Mouse (Mus musculus) midbrain, embryonic 10.5 days (tissue): ENCODE results near the gene Tacc3. TPM values are rescaled to one million over a fixed set of nuclear protein-coding genes. Genes with fewer than 3 reads are reported as not detected.

Experiments used
- DNase-seq: peaks from one replicate; pipeline ENCODE4 v3.0.0-alpha.2; 2017; ENCODE audit warnings: low spot score
- H3K27ac ChIP-seq: fragments of 300-500 bp; sonication (generic); replicated peaks from 2 replicates; pipeline ENCODE4 v1.5.1; 2016; ENCODE audit warnings: mild to moderate bottlenecking
- H3K27me3 ChIP-seq: fragments of 300-500 bp; sonication (generic); 2 replicates; pipeline ENCODE4 v1.6.1; 2016; ENCODE audit warnings: low read depth, mild to moderate bottlenecking; ENCODE audit not compliant: poor library complexity, severe bottlenecking
- H3K36me3 ChIP-seq: fragments of 300-500 bp; sonication (generic); 2 replicates; pipeline ENCODE4 v1.6.1; 2016; ENCODE audit warnings: mild to moderate bottlenecking, moderate library complexity
- H3K4me1 ChIP-seq: fragments of 300-500 bp; sonication (generic); 2 replicates; pipeline ENCODE4 v1.6.1; 2016
- H3K4me3 ChIP-seq: fragments of 300-500 bp; sonication (generic); 2 replicates; pipeline ENCODE4 v1.5.1; 2016; ENCODE audit warnings: mild to moderate bottlenecking, moderate library complexity
- H3K9me3 ChIP-seq: fragments of 300-500 bp; sonication (generic); replicated peaks from 2 replicates; pipeline ENCODE4 v1.6.1; 2016; ENCODE audit warnings: mild to moderate bottlenecking
- WGBS: fragments of 180-500 bp; shearing (Covaris S2); methylation state at CpG from one replicate; pipeline ENCODE4 v1.1.7; 2016; 5-methylcytosine and 5-hydroxymethylcytosine counted together
- polyA plus RNA-seq: library from polyadenylated mRNA; unstranded; fragments of >200 nt; fragmentation: Nextera tagmentation; extraction: Ambion mirVana; gene quantifications from 2 replicates; pipeline ENCODE4 v1.2.1, GENCODE M21; 2016

Tacc3 gene
- polyA plus RNA-seq, 1 experiment from 2014 or later: 336 TPM

GRCm38 (mm10) chr5:33721541-33722265 is 63.8 kb downstream of the Tacc3 start, which contains the start of gene Fgfr3:
Gene Fgfr3 (plus strand): TSS chr5:33721674.
- Histone ChIP-seq H3K9me3 (no peaks in the 10 kb centered on the region), H3K4me3 (peak within 1 kb of the TSS; percentile 92), H3K27ac (peak within 1 kb of the TSS; percentile 95), H3K4me1 (peaks cover 88% of the 10 kb centered on the region), H3K27me3 (peaks cover 96% of the 10 kb centered on the region), H3K36me3 (peaks cover 35% of the 10 kb centered on the region)
- WGBS: under 1% methylated on average over 63 of the region's 73 CpGs
- peak; percentile 85 for DNase-seq

- Histone ChIP-seq H3K4me3 (peak overlapping the region; percentile 92), H3K4me1 (peaks cover 88% of the 10 kb centered on the region), H3K9me3 (no peaks in the 10 kb centered on the region), H3K36me3 (peaks cover 42% of the 10 kb centered on the region), H3K27me3 (peaks cover 96% of the 10 kb centered on the region), H3K27ac (peak overlapping the region; percentile 95)
- WGBS: under 1% methylated on average over 53 of the region's 53 CpGs
- no peak for DNase-seq
Measured at GRCm38 (mm10) chr5:33722266-33723018, 64.5 kb downstream of the Tacc3 start.

GRCm38 (mm10) chr5:33723019-33723640 is 65.2 kb downstream of the Tacc3 start:
- Histone ChIP-seq H3K9me3 (no peaks in the 10 kb centered on the region), H3K27me3 (peaks cover 99% of the 10 kb centered on the region), H3K27ac (peak overlapping the region; percentile 95), H3K4me1 (peaks cover 88% of the 10 kb centered on the region), H3K4me3 (peak overlapping the region; percentile 92), H3K36me3 (peaks cover 49% of the 10 kb centered on the region)
- under 1% methylated on average over 61 of the region's 61 CpGs for WGBS
- peak; percentile 71 for DNase-seq

GRCm38 (mm10) chr5:33723641-33724465 is 65.9 kb downstream of the Tacc3 start:
- peaks cover 99% of the 10 kb centered on the region for H3K27me3 ChIP-seq
- H3K36me3 ChIP-seq: peaks cover 56% of the 10 kb centered on the region
- H3K4me1 ChIP-seq: peaks cover 83% of the 10 kb centered on the region
- H3K4me3 ChIP-seq: peak overlapping the region; percentile 92
- peak; percentile 81 for DNase-seq
- 2% methylated on average over 36 of the region's 36 CpGs for whole genome bisulfite sequencing
- peak overlapping the region; percentile 95 for H3K27ac ChIP-seq
- no peaks in the 10 kb centered on the region for H3K9me3 ChIP-seq

- Histone ChIP-seq H3K27ac (0 out of 2 replicates have a peak overlapping the region, but pooled peaks have one; percentile 35), H3K36me3 (peaks cover 79% of the 10 kb centered on the region), H3K27me3 (peaks cover 99% of the 10 kb centered on the region), H3K4me1 (peaks cover 70% of the 10 kb centered on the region), H3K9me3 (no peaks in the 10 kb centered on the region), H3K4me3 (peak overlapping the region; percentile 92; the same call in 1 of the 2 replicates)
- no peak for DNase-seq
- 86% methylated on average over 7 of the region's 7 CpGs for WGBS
Measured at GRCm38 (mm10) chr5:33726081-33726647, 68.2 kb downstream of the Tacc3 start.

DNA sequence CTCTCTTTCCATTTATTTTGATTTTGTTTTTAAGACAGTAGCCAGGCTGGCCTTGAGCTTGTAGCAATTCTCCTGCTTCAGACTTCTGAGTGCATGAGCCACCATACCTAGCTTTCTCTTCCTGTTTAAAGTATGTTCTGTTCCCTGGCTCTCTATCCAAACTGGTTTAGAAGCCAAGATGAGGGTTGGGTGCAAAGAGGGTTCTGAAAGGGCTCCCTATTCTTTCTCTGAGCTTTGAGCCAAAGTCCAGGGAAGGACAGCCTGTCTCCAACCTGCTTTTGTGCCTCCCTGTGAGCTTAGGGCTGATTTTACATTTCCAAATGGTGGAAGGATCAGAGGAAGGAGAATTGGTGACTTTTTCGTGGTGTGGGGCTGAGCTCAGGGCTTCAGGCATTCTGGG is 69.0 kb downstream of the Tacc3 start:
- Histone ChIP-seq H3K36me3 (peaks cover 86% of the 10 kb centered on the region), H3K4me1 (peaks cover 65% of the 10 kb centered on the region), H3K27me3 (peaks cover 100% of the 10 kb centered on the region)

More for the DNA sequence above, 69.0 kb downstream of the Tacc3 start:
- WGBS: 80% methylated on average over 1 of the region's 1 CpGs
- Histone ChIP-seq H3K9me3 (no peaks in the 10 kb centered on the region), H3K27ac (no peak overlapping the region), H3K4me3 (peak overlapping the region; percentile 11; the same call in 1 of the 2 replicates)
- no peak for DNase-seq

Other genes with a start within 250 kb of the Tacc3 start
- gene Nkx1-1, start 224.2 kb upstream of the Tacc3 start, polyA plus RNA-seq: 0.11 TPM in 1 of 2 replicates, not detected in the other
- gene Fam53a, start 28.5 kb upstream of the Tacc3 start, polyA plus RNA-seq: 63.9 and 70.4 TPM in 2 replicates
- 0.27 and 0.71 TPM in 2 replicates for gene Gm9903, start 28.2 kb upstream of the Tacc3 start, polyA plus RNA-seq
- gene Slbp, start 5.6 kb upstream of the Tacc3 start, polyA plus RNA-seq: 309 and 347 TPM in 2 replicates
- gene Tmem129, start 288 bp downstream of the Tacc3 start, polyA plus RNA-seq: 38.2 and 46.0 TPM in 2 replicates
- 68.3 and 72.7 TPM in 2 replicates for gene Fgfr3, start 63.5 kb downstream of the Tacc3 start, polyA plus RNA-seq
- 47.7 and 50.6 TPM in 2 replicates for gene Letm1, start 124.7 kb downstream of the Tacc3 start, polyA plus RNA-seq
- gene Nsd2, start 162.6 kb downstream of the Tacc3 start, polyA plus RNA-seq: 91.0 and 97.6 TPM in 2 replicates